Mouse (Mus musculus): Measurements from ENCODE around the gene Traf3. TPM values are rescaled to one million over a fixed set of nuclear protein-coding genes. Genes with fewer than 3 reads are reported as not detected.

Gene Traf3
- 9.8 and 10.8 TPM in 2 replicates for polyA plus RNA-seq (2014; fragmentation: Nextera tagmentation; extraction: Ambion mirVana)

DNA sequence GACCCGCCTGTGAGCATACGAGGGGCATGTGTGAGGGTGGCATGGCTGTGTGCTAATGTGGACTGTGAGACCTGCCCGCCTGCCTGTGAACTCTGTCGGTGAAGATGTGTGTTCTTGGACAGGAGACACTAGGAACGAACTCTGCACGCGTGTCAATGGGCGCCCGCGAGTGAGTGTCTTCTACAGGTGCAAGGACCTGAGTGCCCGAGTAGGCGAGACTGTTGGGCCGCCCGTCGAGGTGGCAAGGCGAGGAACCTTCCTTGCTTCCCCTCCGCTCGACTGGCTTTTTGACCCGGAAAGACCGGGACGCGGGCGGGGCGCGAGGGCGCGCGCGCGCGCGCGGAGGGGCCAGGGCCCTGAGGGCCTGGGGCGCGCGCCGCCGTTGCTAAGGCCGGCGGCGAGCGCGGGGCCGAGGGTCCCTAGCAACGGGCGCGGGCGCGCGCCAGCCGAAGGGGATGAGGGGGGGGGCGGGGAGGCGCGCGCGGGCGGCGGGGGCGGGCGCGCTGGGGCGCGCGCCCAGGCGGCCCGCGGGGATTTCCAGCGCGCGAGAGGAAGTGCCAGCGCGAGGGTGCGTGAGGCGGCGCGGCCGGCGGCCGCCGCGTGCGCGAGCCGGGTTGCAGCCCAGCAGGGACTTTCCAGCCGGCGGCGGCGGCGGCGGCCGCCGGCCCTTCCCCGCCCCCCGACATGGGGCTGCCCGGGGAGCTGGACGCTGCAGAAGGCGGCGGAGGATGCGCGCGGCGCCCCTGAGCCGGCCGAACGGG, at the start of gene Traf3:
Gene Traf3, plus strand, starts transcription at position 540 of the 761 bp plus-strand sequence.
- Histone ChIP-seq H3K4me1 (ENCODE audit: control insufficient read depth, insufficient read depth, low read length) (peaks cover 22% of the 10 kb centered on the region), H3K4me3 (ENCODE audit: low read depth, low read length) (peak within 1 kb of the TSS; percentile 90), H3K27me3 (ENCODE audit: control insufficient read depth, insufficient read depth, low read length) (no peaks in the 10 kb centered on the region), H3K27ac (replicated peaks; ENCODE audit: low read depth, low read length) (peak within 1 kb of the TSS; percentile 80), H3K9ac (ENCODE audit: low read length) (peak within 1 kb of the TSS; percentile 86), H3K36me3 (ENCODE audit: control insufficient read depth, insufficient read depth, low read length) (no peaks in the 10 kb centered on the region), H3K4me2 (ENCODE audit: low read depth, severe bottlenecking) (peak within 1 kb of the TSS; percentile 76), H3K9me3 (ENCODE audit: control insufficient read depth, low read length) (no peaks in the 10 kb centered on the region)
- WGBS: 13% methylated on average over 35 of the region's 105 CpGs
- DNase-seq (ENCODE audit: low spot score) (peak; percentile 79), ATAC-seq (ENCODE audit: insufficient number of reproducible peaks, low FRiP score, low TSS enrichment, low read depth) (0 out of 2 replicates have a peak, but pooled peaks have one; percentile 10)

- Histone ChIP-seq H3K4me3 (ENCODE audit: low read depth, low read length) (no peak overlapping the region), H3K27ac (replicated peaks; ENCODE audit: low read depth, low read length) (no peak overlapping the region), H3K4me2 (ENCODE audit: low read depth, severe bottlenecking) (no peak overlapping the region), H3K9ac (ENCODE audit: low read length) (no peak overlapping the region), H3K36me3 (ENCODE audit: control insufficient read depth, insufficient read depth, low read length) (peaks cover 8% of the 10 kb centered on the region), H3K27me3 (ENCODE audit: control insufficient read depth, insufficient read depth, low read length) (no peaks in the 10 kb centered on the region), H3K9me3 (ENCODE audit: control insufficient read depth, low read length) (no peaks in the 10 kb centered on the region), H3K4me1 (ENCODE audit: control insufficient read depth, insufficient read depth, low read length) (no peaks in the 10 kb centered on the region)
- DNase-seq (ENCODE audit: low spot score): no peak
- no peak for ATAC-seq (ENCODE audit: insufficient number of reproducible peaks, low FRiP score, low TSS enrichment, low read depth)
- WGBS: 92% methylated on average over 5 of the region's 5 CpGs
Observed at GRCm38 (mm10) chr12:111119506-111120085, 46.6 kb upstream of the Traf3 start.

GRCm38 (mm10) chr12:111120976-111121645, 45.1 kb upstream of the Traf3 start:
- WGBS: 92% methylated on average over 9 of the region's 9 CpGs
- H3K27me3 ChIP-seq (ENCODE audit: control insufficient read depth, insufficient read depth, low read length): no peaks in the 10 kb centered on the region
- H3K9ac ChIP-seq (ENCODE audit: low read length): no peak overlapping the region
- no peaks in the 10 kb centered on the region for H3K4me1 ChIP-seq (ENCODE audit: control insufficient read depth, insufficient read depth, low read length)
- no peaks in the 10 kb centered on the region for H3K9me3 ChIP-seq (ENCODE audit: control insufficient read depth, low read length)
- H3K36me3 ChIP-seq (ENCODE audit: control insufficient read depth, insufficient read depth, low read length): peaks cover 6% of the 10 kb centered on the region
- no peak for DNase-seq (ENCODE audit: low spot score)
- H3K27ac ChIP-seq (replicated peaks; ENCODE audit: low read depth, low read length): no peak overlapping the region
- ATAC-seq (ENCODE audit: insufficient number of reproducible peaks, low FRiP score, low TSS enrichment, low read depth): no peak
- H3K4me3 ChIP-seq (ENCODE audit: low read depth, low read length): no peak overlapping the region
- no peak overlapping the region for H3K4me2 ChIP-seq (ENCODE audit: low read depth, severe bottlenecking)

GRCm38 (mm10) chr12:111122332-111122852, 43.8 kb upstream of the Traf3 start:
- DNase-seq (ENCODE audit: low spot score): no peak
- no peak for ATAC-seq (ENCODE audit: insufficient number of reproducible peaks, low FRiP score, low TSS enrichment, low read depth)
- Histone ChIP-seq H3K27me3 (ENCODE audit: control insufficient read depth, insufficient read depth, low read length) (no peaks in the 10 kb centered on the region), H3K9me3 (ENCODE audit: control insufficient read depth, low read length) (no peaks in the 10 kb centered on the region), H3K27ac (replicated peaks; ENCODE audit: low read depth, low read length) (no peak overlapping the region), H3K4me3 (ENCODE audit: low read depth, low read length) (no peak overlapping the region), H3K9ac (ENCODE audit: low read length) (no peak overlapping the region), H3K4me1 (ENCODE audit: control insufficient read depth, insufficient read depth, low read length) (no peaks in the 10 kb centered on the region), H3K4me2 (ENCODE audit: low read depth, severe bottlenecking) (no peak overlapping the region), H3K36me3 (ENCODE audit: control insufficient read depth, insufficient read depth, low read length) (no peaks in the 10 kb centered on the region)

DNA sequence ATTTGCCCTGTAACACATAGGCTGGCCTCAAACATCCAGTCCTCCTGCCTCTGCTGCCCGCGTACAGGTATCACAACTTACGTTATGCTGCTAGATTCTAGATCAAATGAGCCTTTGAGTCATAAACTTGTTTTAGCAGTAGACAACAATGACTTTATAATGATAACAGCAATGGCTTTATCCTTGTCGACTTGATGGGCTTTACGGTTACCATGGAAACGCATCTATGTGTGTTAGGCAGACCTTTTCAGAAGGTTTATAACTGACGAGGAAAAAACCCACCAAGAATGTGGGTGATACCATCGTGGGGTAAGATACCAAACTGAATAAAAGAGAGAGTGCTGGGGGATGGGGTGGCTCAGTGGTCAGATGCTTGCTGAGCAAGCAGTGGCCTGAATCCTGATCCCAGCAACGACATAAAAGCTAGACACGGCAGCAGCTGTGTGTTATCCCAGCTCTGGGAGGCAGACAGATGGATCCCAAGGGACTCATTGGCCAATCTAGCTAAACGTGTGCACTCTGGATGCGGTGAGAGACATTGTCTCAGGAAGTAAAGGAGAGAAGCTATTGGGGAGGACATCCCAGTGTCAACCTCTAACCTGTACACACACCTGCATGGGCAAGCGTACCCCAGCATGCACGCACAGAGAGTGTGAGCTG, 41.4 kb upstream of the Traf3 start:
- H3K4me1 ChIP-seq (ENCODE audit: control insufficient read depth, insufficient read depth, low read length): no peaks in the 10 kb centered on the region
- ATAC-seq (ENCODE audit: insufficient number of reproducible peaks, low FRiP score, low TSS enrichment, low read depth): no peak
- H3K27ac ChIP-seq (replicated peaks; ENCODE audit: low read depth, low read length): no peak overlapping the region
- DNase-seq (ENCODE audit: low spot score): no peak
- H3K4me3 ChIP-seq (ENCODE audit: low read depth, low read length): no peak overlapping the region
- no peak overlapping the region for H3K9ac ChIP-seq (ENCODE audit: low read length)
- no peaks in the 10 kb centered on the region for H3K27me3 ChIP-seq (ENCODE audit: control insufficient read depth, insufficient read depth, low read length)
- 78% methylated on average over 14 of the region's 14 CpGs for WGBS
- no peaks in the 10 kb centered on the region for H3K9me3 ChIP-seq (ENCODE audit: control insufficient read depth, low read length)
- no peak overlapping the region for H3K4me2 ChIP-seq (ENCODE audit: low read depth, severe bottlenecking)
- no peaks in the 10 kb centered on the region for H3K36me3 ChIP-seq (ENCODE audit: control insufficient read depth, insufficient read depth, low read length)

DNA sequence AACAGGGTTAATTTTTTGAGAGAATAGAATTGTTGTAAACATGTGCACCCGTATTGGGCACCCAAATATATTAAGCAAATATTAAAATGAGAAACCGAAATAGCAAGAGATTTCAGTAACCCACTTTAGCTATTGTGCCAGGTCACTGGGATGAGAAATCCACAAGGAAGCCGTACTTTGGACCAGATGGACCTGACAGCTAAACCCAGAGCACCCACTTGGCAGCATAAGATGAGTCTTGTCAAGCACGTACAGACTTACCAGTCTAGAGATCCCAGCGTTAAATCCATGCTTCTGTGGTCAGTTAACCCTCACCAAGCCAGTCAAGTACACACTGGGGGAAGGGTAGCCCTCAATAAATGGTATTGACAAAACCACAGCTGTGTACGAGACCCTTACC, 40.5 kb upstream of the Traf3 start:
- H3K4me3 ChIP-seq (ENCODE audit: low read depth, low read length): no peak overlapping the region
- no peaks in the 10 kb centered on the region for H3K9me3 ChIP-seq (ENCODE audit: control insufficient read depth, low read length)
- ATAC-seq (ENCODE audit: insufficient number of reproducible peaks, low FRiP score, low TSS enrichment, low read depth) (no peak), DNase-seq (ENCODE audit: low spot score) (no peak)
- H3K4me1 ChIP-seq (ENCODE audit: control insufficient read depth, insufficient read depth, low read length): no peaks in the 10 kb centered on the region
- no peaks in the 10 kb centered on the region for H3K36me3 ChIP-seq (ENCODE audit: control insufficient read depth, insufficient read depth, low read length)
- no peaks in the 10 kb centered on the region for H3K27me3 ChIP-seq (ENCODE audit: control insufficient read depth, insufficient read depth, low read length)
- 86% methylated on average over 6 of the region's 6 CpGs for WGBS
- no peak overlapping the region for H3K9ac ChIP-seq (ENCODE audit: low read length)
- H3K4me2 ChIP-seq (ENCODE audit: low read depth, severe bottlenecking): no peak overlapping the region
- H3K27ac ChIP-seq (replicated peaks; ENCODE audit: low read depth, low read length): no peak overlapping the region

DNA sequence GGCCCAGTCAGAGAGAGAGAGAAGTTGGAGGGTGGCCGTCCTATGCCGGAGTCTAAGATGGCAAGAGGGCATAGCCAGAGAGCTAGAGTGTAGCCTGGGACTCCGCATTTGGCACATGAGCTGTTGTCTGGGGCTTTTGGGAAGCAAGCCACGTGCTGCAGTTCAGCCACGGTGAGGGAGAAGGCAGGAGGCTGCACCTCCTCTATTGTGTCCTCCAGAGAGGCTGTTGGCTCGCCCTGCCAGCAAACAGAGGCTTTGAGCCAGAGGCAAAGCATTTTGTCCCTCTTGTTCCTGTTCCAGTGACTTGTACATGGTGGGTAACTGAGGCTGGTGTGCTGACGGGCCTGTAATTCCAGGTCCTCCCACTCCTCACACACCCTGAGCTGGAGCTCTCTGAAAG, 32.0 kb upstream of the Traf3 start:
- H3K27me3 ChIP-seq (ENCODE audit: control insufficient read depth, insufficient read depth, low read length): no peaks in the 10 kb centered on the region
- no peak overlapping the region for H3K9ac ChIP-seq (ENCODE audit: low read length)
- H3K4me1 ChIP-seq (ENCODE audit: control insufficient read depth, insufficient read depth, low read length): no peaks in the 10 kb centered on the region
- ATAC-seq (ENCODE audit: insufficient number of reproducible peaks, low FRiP score, low TSS enrichment, low read depth) (no peak), DNase-seq (ENCODE audit: low spot score) (no peak)
- no peaks in the 10 kb centered on the region for H3K36me3 ChIP-seq (ENCODE audit: control insufficient read depth, insufficient read depth, low read length)
- H3K27ac ChIP-seq (replicated peaks; ENCODE audit: low read depth, low read length): no peak overlapping the region
- H3K9me3 ChIP-seq (ENCODE audit: control insufficient read depth, low read length): no peaks in the 10 kb centered on the region
- H3K4me3 ChIP-seq (ENCODE audit: low read depth, low read length): no peak overlapping the region
- H3K4me2 ChIP-seq (ENCODE audit: low read depth, severe bottlenecking): no peak overlapping the region
- 88% methylated on average over 7 of the region's 7 CpGs for WGBS
